Mouse (Mus musculus): ENCODE results near the gene Ankrd55. TPM values are rescaled to one million over a fixed set of nuclear protein-coding genes. Genes with fewer than 3 reads are reported as not detected.
"Not testable (repeated sequence)": the region's sequence is repeated elsewhere in the genome, so short reads cannot be mapped to it uniquely, and the experiment has no call there.

The Ankrd55 gene
- polyA plus RNA-seq, 1 experiment from 2014 or later = 9.2 TPM

GRCm38 (mm10) chr13:112427136-112427470 lies 138.9 kb downstream of the Ankrd55 start:
- H3K27ac ChIP-seq; H3K4me3 ChIP-seq (replicated peaks; ENCODE audit: low read length); DNase-seq (ENCODE audit: low spot score); H3K36me3 ChIP-seq (replicated peaks; ENCODE audit: control insufficient read depth, insufficient read depth); H3K9ac ChIP-seq; H3K9me3 ChIP-seq (ENCODE audit: control insufficient read depth, low read length); H3K4me1 ChIP-seq (replicated peaks; ENCODE audit: control insufficient read depth, insufficient read depth, low read length); H3K27me3 ChIP-seq (ENCODE audit: control insufficient read depth, insufficient read depth, low read length); ATAC-seq (ENCODE audit: low FRiP score); H3K4me2 ChIP-seq (replicated peaks): not testable (repeated sequence)
- 92% methylated on average over 4 of the region's 4 CpGs for WGBS

- WGBS = 89% methylated on average over 15 of the region's 15 CpGs
- Histone ChIP-seq H3K4me2 (replicated peaks) (no peak overlapping the region), H3K4me3 (replicated peaks; ENCODE audit: low read length) (no peak overlapping the region), H3K4me1 (replicated peaks; ENCODE audit: control insufficient read depth, insufficient read depth, low read length) (no peaks in the 10 kb centered on the region), H3K27ac (no peak overlapping the region), H3K27me3 (ENCODE audit: control insufficient read depth, insufficient read depth, low read length) (no peaks in the 10 kb centered on the region), H3K9me3 (ENCODE audit: control insufficient read depth, low read length) (no peaks in the 10 kb centered on the region), H3K9ac (no peak overlapping the region), H3K36me3 (replicated peaks; ENCODE audit: control insufficient read depth, insufficient read depth) (no peaks in the 10 kb centered on the region)
- ATAC-seq (ENCODE audit: low FRiP score) = no peak
- no peak for DNase-seq (ENCODE audit: low spot score)
Measured at GRCm38 (mm10) chr13:112427521-112427920, 139.3 kb downstream of the Ankrd55 start.

GRCm38 (mm10) chr13:112433271-112433670 lies 145.0 kb downstream of the Ankrd55 start:
- H3K27me3 ChIP-seq (ENCODE audit: control insufficient read depth, insufficient read depth, low read length) = no peaks in the 10 kb centered on the region
- no peak overlapping the region for H3K4me3 ChIP-seq (replicated peaks; ENCODE audit: low read length)
- no peaks in the 10 kb centered on the region for H3K36me3 ChIP-seq (replicated peaks; ENCODE audit: control insufficient read depth, insufficient read depth)
- H3K4me2 ChIP-seq (replicated peaks) = no peak overlapping the region
- ATAC-seq (ENCODE audit: low FRiP score) (no peak), DNase-seq (ENCODE audit: low spot score) (no peak)
- H3K4me1 ChIP-seq (replicated peaks; ENCODE audit: control insufficient read depth, insufficient read depth, low read length) = no peaks in the 10 kb centered on the region
- H3K9ac ChIP-seq = no peak overlapping the region
- H3K9me3 ChIP-seq (ENCODE audit: control insufficient read depth, low read length) = no peaks in the 10 kb centered on the region
- H3K27ac ChIP-seq = no peak overlapping the region
- WGBS = 85% methylated on average over 5 of the region's 5 CpGs

Other genes starting within 250 kb of the Ankrd55 start
- gene Il6st, start 175.6 kb downstream of the Ankrd55 start, polyA plus RNA-seq (2014; fragmentation: Nextera tagmentation; extraction: Ambion mirVana) = 32.0 and 34.4 TPM in 2 replicates